Mouse (Mus musculus) liver, adult 2 months (tissue): Measurements from ENCODE around the gene Tbl3.

ENCODE experiments used
- CTCF ChIP-seq: fragments of 200-500 bp; IDR thresholded peaks from 2 replicates; pipeline ENCODE4 v1.5.1; 2011; ENCODE audit warnings: low read depth, low read length, control low read depth
- POLR2A ChIP-seq: fragments of 200-500 bp; IDR thresholded peaks from 2 replicates; pipeline ENCODE4 v1.6.1; 2011; ENCODE audit warnings: low read length, control low read depth; ENCODE audit not compliant: insufficient read depth; ENCODE audit errors: extremely low read depth

DNA sequence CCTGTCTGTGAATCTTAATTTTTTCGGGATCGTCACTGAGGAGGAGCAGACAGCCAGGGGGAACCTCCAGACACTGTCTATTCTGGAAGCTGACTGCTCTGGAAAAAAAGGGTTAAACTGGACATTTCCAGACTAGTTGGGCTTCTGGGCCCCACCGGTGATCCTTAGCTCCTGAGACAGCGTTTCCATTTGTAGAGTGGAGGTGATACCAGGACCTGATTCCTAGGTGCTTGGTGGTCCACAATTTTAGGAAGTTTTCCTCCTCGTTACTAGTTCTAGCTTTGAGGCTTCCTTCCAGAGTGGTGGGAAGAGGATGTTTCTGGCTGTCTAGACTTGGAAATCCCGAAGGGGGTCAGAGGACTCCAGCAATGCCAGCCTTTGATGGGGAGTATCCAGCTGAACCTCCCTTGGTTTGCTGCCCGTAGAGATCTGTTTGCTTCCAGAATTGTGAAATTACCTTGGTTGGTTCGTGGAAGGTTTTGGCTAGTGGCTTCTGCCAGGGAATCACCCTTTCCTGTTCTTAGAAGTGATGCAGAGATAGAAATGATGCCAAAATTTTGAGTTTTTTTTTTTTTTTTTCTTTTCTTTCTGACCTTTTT is 37.1 kb downstream of the Tbl3 start:
- TF ChIP-seq CTCF (no peak), POLR2A (no peak)
